Mouse (Mus musculus) right cerebral cortex, adult 18-20 months (tissue): Measurements from ENCODE around the gene Ankrd45.
"Not testable (repeated sequence)": the region's sequence is repeated elsewhere in the genome, so short reads cannot be mapped to it uniquely, and the experiment has no call there.

Source experiments
- DNase-seq: peaks from one replicate; pipeline ENCODE4 v3.0.0; 2022; ENCODE audit warnings: mixed read lengths

The Ankrd45 gene

DNA sequence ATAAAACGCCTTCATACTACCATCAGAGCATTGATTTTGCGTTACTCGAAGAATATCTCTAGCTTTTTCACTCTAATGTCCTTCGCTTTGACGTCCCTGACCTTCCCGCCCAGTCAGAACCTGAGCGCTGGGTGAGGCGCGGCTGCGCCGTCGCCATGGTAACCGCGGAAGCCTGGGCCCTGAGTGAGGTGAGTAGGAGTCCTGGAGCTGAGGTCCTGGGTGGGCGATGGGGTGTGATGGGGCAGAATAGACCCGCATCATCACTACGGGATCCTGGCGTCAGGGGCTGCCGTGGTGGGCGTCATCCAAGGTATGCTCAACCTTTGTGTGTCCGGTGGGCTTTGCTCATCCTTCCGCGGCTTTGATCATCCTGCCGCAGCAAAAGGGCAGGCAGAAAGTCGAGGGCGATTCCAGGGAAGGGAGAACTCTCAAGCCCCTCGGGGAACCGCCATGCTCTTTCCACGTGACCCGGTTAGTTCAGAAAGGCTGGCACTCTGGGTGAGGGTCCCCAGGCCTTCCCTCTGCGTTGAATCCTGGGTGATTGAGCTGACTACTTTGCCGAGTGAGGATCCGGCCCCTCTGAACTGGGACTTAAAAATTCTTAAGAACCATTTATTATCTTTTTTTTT lies at the start of gene Ankrd45:
Gene Ankrd45, plus strand, starts transcription at position 161 of the 629 bp plus-strand sequence.
- DNase-seq = peak; percentile 84

DNA sequence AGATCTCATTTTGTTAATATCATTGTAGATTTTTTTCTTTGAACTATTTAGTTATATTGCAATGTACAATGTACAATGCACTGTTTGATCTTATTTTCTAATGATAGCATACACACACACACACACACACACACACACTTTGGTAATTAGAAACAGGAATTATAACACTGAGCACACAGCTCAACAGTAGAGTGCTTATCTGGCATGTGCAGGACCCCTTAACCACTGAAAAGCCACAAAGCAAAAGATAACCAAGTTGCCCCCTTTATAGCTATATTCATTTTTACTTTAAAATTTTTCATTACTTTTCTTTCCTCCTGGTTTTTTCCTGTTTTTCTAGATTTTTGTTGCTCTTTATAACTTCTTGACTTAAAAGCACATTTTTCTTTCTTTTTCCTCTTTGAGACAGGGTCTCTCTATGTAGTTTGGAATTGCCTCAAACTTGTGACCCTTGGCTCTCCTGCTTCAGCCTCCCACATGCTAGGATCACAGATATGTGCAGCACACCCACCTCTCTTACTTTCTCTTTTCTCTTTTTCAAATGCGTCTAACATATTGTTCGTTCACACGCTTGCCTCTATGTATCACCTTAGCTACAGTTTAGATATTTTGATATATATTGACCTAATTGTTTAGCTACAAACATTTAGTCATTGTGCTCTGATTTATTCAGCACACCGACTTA lies 42.6 kb upstream of the Ankrd45 start:
- DNase-seq = no peak

DNA sequence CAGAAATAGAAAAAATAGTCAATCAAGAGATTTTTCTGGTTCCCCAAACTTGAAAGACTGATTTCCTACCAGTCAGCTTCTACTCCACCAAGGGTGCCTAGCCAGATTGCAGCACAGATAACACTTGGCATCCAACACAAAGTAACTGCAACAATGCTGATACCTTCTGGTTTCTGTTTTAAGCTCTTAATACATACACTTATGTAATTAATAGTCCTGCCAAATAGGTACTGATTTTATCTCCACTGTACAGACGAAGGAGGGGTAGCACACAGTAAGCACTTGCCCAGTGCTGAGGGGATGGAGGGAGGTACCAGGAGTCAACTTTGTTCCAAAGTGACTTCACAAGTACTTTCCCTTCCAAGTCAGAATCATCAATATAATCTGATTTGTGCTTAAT lies 38.6 kb upstream of the Ankrd45 start:
- DNase-seq = no peak

GRCm38 (mm10) chr1:161109216-161109615 lies 33.3 kb upstream of the Ankrd45 start:
- DNase-seq = no peak

DNA sequence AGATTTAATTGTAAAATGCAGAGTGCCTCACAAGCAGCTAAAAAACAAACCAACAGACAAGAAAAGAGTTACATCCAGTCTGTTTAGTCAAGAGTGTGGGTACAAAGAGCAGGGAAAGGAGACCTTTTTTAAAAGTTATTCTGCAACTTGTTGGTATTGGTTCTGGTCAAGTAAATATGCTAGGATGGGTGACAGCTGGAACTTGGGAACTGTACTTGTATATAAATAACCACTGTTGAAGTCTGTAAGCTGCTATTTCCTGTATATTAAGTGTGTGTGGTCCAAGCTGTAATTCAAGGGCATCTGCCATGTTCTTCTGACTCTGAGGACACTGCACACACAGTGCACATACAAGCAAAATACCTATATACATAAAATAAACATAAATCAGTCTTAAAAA lies 27.9 kb upstream of the Ankrd45 start:
- no peak for DNase-seq

- DNase-seq = no peak
These were observed 19.7 kb upstream of the Ankrd45 start for GRCm38 (mm10) chr1:161122661-161123418.

- no peak for DNase-seq
These were observed 16.0 kb upstream of the Ankrd45 start for GRCm38 (mm10) chr1:161126461-161126860.

DNA sequence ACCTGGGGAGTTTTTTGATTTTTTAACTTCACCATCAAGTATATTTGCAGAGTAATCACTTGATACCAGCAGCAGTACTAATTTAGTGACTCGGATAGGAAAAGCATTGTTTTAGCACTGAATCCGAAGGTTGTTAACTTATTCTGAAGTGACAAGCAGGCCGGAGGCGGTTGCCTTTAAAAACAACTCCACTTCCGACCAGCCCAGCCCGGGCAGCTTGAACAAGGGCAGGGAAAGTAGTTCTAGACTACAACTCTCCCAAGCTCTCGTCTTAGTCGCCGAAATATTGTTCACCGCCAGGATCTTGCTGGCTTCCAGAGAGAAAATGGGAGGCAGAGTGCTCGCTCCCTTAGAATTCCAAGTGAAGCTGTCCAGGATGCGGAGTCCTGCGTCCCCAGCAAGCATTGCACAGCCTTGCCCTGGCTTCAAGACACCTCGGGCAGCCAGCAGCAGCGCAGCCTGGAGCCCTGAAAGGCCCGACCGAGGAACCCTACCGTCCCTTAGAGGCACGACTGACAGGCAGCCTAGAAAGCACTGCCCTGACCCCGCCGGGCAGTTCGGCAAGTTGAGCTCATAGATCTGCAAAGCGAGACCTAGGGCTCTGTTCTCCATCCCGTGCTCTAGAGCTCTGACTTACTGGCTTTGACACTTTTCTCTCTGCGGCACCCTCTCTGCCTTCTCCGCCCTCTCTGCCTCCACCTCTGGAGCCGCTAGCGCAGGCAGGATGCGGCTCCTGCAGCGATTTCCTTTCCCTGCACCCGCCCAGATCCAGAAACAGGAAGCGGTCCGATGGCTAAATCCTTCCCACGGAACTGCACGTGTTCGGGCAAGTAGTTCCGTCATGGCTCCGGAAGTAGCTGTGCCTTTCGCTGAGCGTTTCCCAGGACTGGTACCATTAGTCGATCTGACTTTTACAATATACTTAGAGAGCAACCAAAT lies 11.5 kb upstream of the Ankrd45 start, which contains the start of gene Klhl20:
Gene Klhl20, minus strand, starts transcription at position 786 of the 939 bp plus-strand sequence.
- peak; percentile 94 for DNase-seq

DNA sequence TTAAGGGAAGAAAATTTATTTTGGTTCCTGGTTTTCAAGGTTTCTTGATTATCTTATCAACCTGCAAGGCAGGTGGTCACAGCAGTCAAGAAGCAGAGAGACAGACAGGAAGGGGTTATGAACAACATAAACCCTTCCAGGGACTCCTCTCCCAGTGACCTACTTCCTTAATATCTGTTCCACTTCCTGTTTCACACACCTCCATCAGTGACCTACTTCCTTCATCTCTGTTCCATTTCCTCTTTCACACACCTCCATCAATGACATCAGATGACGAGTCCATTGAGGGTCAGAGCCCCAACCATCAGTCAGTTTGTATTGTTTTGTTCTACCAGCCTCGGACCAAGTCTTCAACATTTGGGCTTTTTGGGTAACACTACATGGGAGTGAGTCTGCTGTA lies 3.0 kb upstream of the Ankrd45 start:
- DNase-seq = no peak

DNA sequence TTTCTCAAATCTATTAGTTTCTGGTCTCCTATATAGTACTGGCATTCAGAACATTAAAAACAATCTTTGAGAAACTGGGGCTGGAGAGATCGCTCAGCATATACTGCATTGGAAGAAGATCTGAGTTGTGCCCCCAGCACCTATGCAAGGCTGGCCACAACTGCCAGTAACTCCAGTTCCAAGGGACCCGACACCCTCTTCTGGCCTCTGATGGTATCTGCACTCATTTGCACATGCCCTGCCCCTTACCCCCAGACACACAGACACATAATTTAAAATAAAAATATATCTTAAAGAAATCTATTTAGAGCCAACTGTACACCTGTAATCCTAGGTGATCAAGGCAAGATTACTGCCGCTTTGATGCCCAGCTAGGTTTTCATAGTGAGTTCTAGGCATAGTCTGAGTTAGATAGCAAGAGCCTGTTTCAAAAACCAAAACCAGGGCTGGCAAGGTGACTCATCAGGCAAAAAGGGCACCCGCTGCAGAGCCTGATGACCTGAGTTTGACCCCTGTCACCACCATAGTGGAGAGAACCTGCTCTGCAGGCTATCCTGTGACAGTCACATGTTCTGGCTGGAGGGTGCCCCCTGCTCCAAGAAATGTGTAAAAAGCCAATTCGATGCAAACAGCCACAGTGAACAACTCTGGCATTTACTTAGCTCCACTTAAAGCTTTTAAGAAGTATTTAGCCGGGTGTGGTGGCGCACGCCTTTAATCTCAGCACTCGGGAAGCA lies 2.3 kb upstream of the Ankrd45 start:
- no peak for DNase-seq

- DNase-seq = peak; percentile 18
These were observed 725 bp downstream of the Ankrd45 start for GRCm38 (mm10) chr1:161143216-161143615.

DNA sequence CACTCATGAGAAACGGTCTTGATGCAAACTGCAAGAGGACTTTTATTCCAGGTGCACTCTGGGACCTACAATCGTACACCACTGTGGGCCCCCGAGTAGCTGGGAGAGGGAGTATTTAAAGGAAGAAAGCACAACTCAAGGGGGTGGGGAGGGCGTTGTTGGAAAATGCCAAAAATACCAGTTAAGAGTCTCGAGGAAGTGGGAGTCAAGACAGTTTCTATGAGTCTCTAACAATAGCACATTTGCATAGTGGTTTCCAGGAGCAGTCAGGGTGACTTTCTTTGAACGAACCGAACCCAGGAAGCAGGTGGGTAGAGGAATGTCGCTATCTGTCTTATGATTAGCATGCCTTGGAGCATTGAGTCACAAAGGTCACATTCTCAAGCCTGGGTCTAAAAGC lies 3.1 kb downstream of the Ankrd45 start:
- DNase-seq = not testable (repeated sequence)

GRCm38 (mm10) chr1:161147888-161148287 lies 5.4 kb downstream of the Ankrd45 start:
- no peak for DNase-seq

DNA sequence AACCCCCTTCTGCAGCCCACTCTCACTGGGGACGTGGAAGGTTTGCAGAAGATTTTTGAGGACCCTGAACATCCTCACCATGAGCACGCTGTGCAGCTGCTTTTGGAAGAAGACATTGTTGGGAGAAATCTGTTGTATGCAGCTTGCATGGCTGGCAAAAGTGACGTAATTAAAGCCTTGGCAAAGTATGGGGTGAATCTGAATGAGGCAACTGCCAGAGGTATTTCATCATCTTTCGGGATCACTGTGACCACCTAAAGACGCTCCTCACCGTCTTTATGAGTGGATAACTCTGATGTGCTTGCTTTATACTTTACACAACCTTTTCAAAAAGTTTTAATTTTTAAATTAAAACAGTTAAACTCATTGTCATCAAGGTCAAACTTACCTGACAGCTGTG lies 8.6 kb downstream of the Ankrd45 start:
- no peak for DNase-seq

DNA sequence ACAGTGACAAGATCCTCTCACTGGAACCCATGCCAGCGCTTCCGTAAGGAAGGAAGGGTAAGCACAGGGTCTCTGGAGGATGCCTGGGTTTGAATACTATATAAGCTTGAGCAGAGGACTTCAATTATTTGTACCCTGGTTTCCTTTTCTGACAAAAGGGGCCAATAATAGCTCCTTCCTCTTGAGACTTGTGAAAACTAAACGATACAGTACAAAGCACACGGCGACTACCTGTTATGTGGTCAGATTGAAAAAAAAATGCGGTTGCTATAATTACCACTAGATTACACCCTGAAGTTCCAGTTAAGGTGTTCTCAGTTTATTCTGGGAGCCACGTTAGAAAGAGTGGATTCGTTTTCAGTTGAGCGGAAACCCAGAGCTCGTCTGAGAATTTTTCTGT lies 14.1 kb downstream of the Ankrd45 start:
- DNase-seq = no peak

GRCm38 (mm10) chr1:161159214-161159613 lies 16.7 kb downstream of the Ankrd45 start, which contains the start of gene Tex50:
Gene Tex50 (minus strand): TSS chr1:161159314.
- no peak for DNase-seq

GRCm38 (mm10) chr1:161160266-161160665 lies 17.8 kb downstream of the Ankrd45 start:
- DNase-seq = no peak

DNA sequence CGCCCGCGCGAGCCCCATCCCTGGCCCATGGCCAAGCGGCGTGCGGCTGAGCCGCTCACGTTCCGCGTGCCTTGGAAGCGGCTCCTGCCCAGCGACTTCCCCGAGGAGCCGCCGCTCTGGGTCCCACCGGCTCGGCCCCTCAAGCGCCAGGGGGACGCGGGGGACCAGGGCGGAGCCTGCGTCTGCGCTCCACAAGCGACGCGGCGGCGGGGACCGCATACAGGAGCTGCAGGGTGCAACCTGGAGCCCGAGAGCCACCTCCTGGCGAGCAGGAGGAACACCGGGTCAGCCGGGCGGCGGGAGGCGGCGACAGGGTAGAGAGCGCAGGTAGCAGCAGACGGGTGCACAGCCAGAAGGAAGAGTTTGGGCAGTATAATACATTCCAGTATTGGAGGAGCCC lies 28.2 kb downstream of the Ankrd45 start:
- peak; percentile 60 for DNase-seq

DNA sequence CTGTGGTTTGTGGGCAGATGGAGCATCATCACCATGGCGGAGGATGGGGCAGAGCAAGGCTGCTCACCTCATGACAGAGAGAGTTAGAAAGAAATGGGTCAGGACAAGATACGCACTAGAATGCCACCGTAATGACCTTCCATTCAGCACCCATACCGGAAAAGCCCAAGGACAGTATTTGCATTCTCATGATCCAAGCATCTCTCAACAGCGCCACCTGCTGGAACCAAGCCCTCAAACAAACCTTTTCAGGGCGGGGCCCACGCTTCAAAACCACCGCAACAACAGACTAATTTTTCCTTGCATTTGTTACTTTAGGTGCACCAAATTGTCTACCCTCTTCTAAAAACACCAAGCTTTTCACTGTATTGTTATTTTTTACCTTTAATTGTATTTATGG lies 38.2 kb downstream of the Ankrd45 start:
- peak; percentile 24 for DNase-seq

GRCm38 (mm10) chr1:161182386-161182785 lies 39.9 kb downstream of the Ankrd45 start:
- DNase-seq = no peak

- no peak for DNase-seq
These were observed 41.2 kb downstream of the Ankrd45 start for GRCm38 (mm10) chr1:161183677-161184076.

- DNase-seq = no peak
These were observed 42.9 kb downstream of the Ankrd45 start for GRCm38 (mm10) chr1:161185431-161185830.
